In genomic region chr17:84197912-84198344, GRCm38 (mm10) we compare ENCODE assay signal across 16 mouse cellular contexts. TPM values are rescaled to one million over a fixed set of nuclear protein-coding genes. Genes with fewer than 3 reads are reported as not detected.
DNase-seq lines count a peak whose midpoint lies in the region.
"Had no signal": no experiment of that assay in that cellular context is flagged by ENCODE, and none has a peak within 500 bp of the region (broad histone marks: within the 10 kb centered on the region; RNA-seq: fewer than 3 reads in every experiment).

No protein-coding gene starts in this region.

- 0 out of 2 replicates have a peak, but pooled peaks cover 6% of the 10 kb centered on the region for H3K36me3 ChIP-seq in heart, embryonic 10.5 days
- H3K36me3 ChIP-seq: lung, embryonic 15.5 days; neural tube, embryonic 15.5 days had no signal

- WGBS in heart, embryonic 10.5 days, result 52% methylated on average over 4 of the region's 4 CpGs

- no peak for DNase-seq in heart, embryonic 10.5 days (ENCODE audit: low spot score)
- no peak for DNase-seq in heart, postnatal 36 days
- peak; percentile 45 for DNase-seq in kidney, adult 18-20 months
- DNase-seq in kidney, postnatal 25 days, result peak; percentile 38 to 72
- no peak for DNase-seq in retina, postnatal 1 day
- DNase-seq in frontal cortex, adult 2 months (ENCODE audit: extremely low spot score in 1 of 2, low spot score in 1 of 2), result no peak
- DNase-seq in adrenal gland, postnatal 10 days, result no peak
- DNase-seq: adrenal gland, postnatal 36 days; B cell, adult 2 months; right cerebral cortex, adult 18-20 months had no signal

- no peaks in the 10 kb centered on the region for H3K9me3 ChIP-seq in heart, embryonic 10.5 days
- H3K9me3 ChIP-seq: embryonic facial prominence, embryonic 12.5 days; hindbrain, embryonic 13.5 days; lung, embryonic 15.5 days; neural tube, embryonic 15.5 days had no signal

- peak overlapping the region; percentile 17; the same call in 1 of the 2 replicates for H3K27ac ChIP-seq in heart, embryonic 10.5 days
- H3K27ac ChIP-seq in brown adipose tissue, adult 24 weeks (replicated peaks; ENCODE audit: low read depth, low read length), result peak overlapping the region; percentile 53
- H3K27ac ChIP-seq: embryonic facial prominence, embryonic 12.5 days; hindbrain, embryonic 13.5 days; left cerebral cortex, adult 2 months; lung, embryonic 15.5 days; neural tube, embryonic 15.5 days had no signal

- H3K4me3 ChIP-seq in heart, embryonic 10.5 days, result no peak overlapping the region
- no peak overlapping the region for H3K4me3 ChIP-seq in brown adipose tissue, adult 24 weeks (ENCODE audit: insufficient read depth, low read depth, low read length)
- H3K4me3 ChIP-seq: embryonic facial prominence, embryonic 12.5 days; hindbrain, embryonic 13.5 days; left cerebral cortex, adult 2 months; lung, embryonic 15.5 days; neural tube, embryonic 15.5 days had no signal

- H3K4me1 ChIP-seq in heart, embryonic 10.5 days, result peaks cover 27% of the 10 kb centered on the region
- H3K4me1 ChIP-seq in brown adipose tissue, adult 24 weeks (ENCODE audit: control insufficient read depth, insufficient read depth, insufficient read length, low read length), result peaks cover 14% of the 10 kb centered on the region
- H3K4me1 ChIP-seq: neural tube, embryonic 15.5 days had no signal

- intact Hi-C loops in heart, postnatal 36 days (cut with DNase I), result no loop called here

- no peaks in the 10 kb centered on the region for H3K27me3 ChIP-seq in heart, embryonic 10.5 days (ENCODE audit: insufficient read depth, poor library complexity, severe bottlenecking)
- H3K27me3 ChIP-seq: embryonic facial prominence, embryonic 12.5 days; hindbrain, embryonic 13.5 days; lung, embryonic 15.5 days; neural tube, embryonic 15.5 days had no signal

RNA-seq across cellular contexts. Expression of gene Zfp36l2, which starts 10.2 kb away (rescaled TPM):
- polyA plus RNA-seq in heart, embryonic 10.5 days (2016; fragmentation: Nextera tagmentation; extraction: Ambion mirVana), result 5.2 and 10.4 TPM in 2 replicates
- 10 to 100 TPM; 26.4 to 31.6 TPM for total RNA-seq in heart, postnatal 36 days (2021)
- 90.6 and 103 TPM in 2 replicates for polyA plus RNA-seq in brown adipose tissue, adult 24 weeks (2012; ENCODE audit: insufficient read depth, insufficient read length, missing spikeins)
- polyA plus RNA-seq in frontal cortex, adult 2 months (2012; rRNA removed), result 21.4 and 24.3 TPM in 2 replicates
- 100 to 1,000 TPM in 1 of 2 experiments, 10 to 100 TPM in 1; 67.0 to 122 TPM for total RNA-seq in adrenal gland, postnatal 10 days (2021)

Comparison
In these comparisons a context has a peak if more than half of its experiments do, and no peak if none do; other contexts are left out.
1. DNase-seq: peak in kidney, adult 18-20 months (single experiment) and kidney, postnatal 25 days (2 of 2); none in heart, embryonic 10.5 days (single experiment), heart, postnatal 36 days (0 of 2), retina, postnatal 1 day (single experiment), frontal cortex, adult 2 months (0 of 2) and adrenal gland, postnatal 10 days (single experiment).